Mouse (Mus musculus) bone marrow macrophage, adult 2 months (primary cell): Measurements from ENCODE around the gene Zbtb34. TPM values are rescaled to one million over a fixed set of nuclear protein-coding genes. Genes with fewer than 3 reads are reported as not detected.

Experiments
- H3K27ac ChIP-seq: 2 replicates; pipeline ENCODE4 v1.5.1; 2012; ENCODE audit warnings: low read depth, low read length; ENCODE audit not compliant: insufficient read depth
- H3K4me1 ChIP-seq: 2 replicates; pipeline ENCODE4 v1.6.1; 2012; ENCODE audit warnings: low read length; ENCODE audit not compliant: control insufficient read depth, insufficient read depth
- H3K4me3 ChIP-seq: 2 replicates; pipeline ENCODE4 v1.5.1; 2012; ENCODE audit warnings: mild to moderate bottlenecking, low read length, moderate library complexity; ENCODE audit not compliant: insufficient read depth
- CTCF ChIP-seq: IDR thresholded peaks from 2 replicates; pipeline ENCODE4 v1.5.1; 2012; ENCODE audit warnings: low read depth, mild to moderate bottlenecking, low read length, moderate library complexity
- POLR2A ChIP-seq: IDR thresholded peaks from 2 replicates; pipeline ENCODE4 v1.6.1; 2012; ENCODE audit warnings: mild to moderate bottlenecking, low read depth, low read length, borderline replicate concordance
- polyA plus RNA-seq: library from polyadenylated mRNA; stranded (reverse); fragments of >200 nt; gene quantifications from 2 replicates; pipeline ENCODE4 v1.2.4, GENCODE M21; 2012; ENCODE audit not compliant: missing spikeins, insufficient read depth, insufficient read length

Gene Zbtb34
- polyA plus RNA-seq, 1 experiment = 18.6 TPM

DNA sequence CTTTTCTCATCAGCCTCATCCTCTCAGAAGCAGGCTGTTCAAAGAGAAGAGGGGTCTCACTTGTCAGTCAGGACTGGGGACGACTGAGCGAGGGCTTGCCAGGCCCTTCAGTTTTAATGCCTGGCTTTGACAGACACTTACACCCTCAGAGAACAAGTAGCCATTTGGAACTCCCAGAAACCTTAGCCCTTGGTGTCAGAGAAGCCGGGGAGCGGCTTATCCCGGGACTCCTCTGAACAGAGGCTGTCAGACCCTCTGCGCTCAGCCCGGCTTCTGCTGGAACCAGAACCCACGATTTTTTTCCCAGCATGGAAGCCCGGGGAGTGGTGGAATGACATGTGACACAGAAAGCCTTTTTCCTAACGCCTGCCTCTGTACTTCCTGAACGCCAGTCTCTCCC lies 6.1 kb upstream of the Zbtb34 start:
- Histone ChIP-seq H3K4me1 (peaks cover 23% of the 10 kb centered on the region), H3K27ac (no peak overlapping the region), H3K4me3 (no peak overlapping the region)
- TF ChIP-seq POLR2A (no peak), CTCF (no peak)

GRCm38 (mm10) chr2:33436035-33436580 lies 5.0 kb upstream of the Zbtb34 start:
- H3K4me1 ChIP-seq = peaks cover 25% of the 10 kb centered on the region
- peak overlapping the region; percentile 62 for H3K27ac ChIP-seq
- H3K4me3 ChIP-seq = peak overlapping the region; percentile 35
- TF ChIP-seq POLR2A = no peak
- TF ChIP-seq CTCF = no peak

DNA sequence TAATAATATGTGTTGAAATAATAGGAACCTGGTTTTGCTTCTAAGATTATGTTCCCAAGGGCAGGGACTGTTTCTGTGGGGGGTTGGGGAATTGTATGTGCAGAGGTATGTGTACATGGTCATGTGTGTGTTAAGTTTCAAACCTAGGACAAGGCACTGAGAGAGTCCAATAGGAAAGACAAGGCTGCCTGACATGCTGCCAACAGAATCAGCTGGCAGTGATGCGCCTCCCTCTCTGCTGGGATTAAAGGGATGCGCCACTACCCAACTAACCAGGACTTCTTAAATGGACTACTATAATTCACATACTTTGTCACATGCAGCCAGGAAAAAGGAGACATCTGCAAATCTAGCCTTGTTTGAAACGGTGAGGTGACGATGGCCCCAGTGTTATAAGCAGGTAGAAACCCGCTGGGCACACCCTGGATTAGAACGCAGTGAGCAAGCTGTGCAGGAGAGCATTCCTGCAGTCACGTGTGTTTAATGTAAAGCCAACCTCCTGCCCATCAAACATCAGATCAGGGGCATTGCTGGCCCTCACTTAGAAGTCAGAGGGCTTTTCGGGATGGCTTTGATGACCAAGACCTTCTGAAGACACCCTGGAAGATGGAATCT lies 4.0 kb upstream of the Zbtb34 start:
- H3K27ac ChIP-seq = peak overlapping the region; percentile 37
- TF ChIP-seq CTCF (no peak), POLR2A (no peak)
- H3K4me1 ChIP-seq = peaks cover 25% of the 10 kb centered on the region
- no peak overlapping the region for H3K4me3 ChIP-seq

DNA sequence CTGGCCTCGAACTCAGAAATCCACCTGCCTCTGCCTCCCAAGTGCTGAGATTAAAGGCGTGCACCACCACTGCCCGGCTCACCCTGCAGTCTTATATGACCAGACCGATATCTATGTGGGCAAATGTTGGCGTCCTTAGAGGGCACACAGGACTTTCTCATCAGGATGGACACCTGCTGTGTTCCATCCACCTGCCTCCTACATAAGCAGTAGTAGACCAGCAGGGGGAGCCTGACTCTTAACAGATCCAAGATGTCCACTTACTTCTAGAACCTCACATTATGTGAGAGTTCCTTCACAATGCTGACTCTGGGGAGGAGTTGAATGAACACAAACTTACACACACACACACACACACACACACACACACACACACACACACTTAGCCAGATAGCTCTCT lies 1.8 kb upstream of the Zbtb34 start:
- Histone ChIP-seq H3K4me3 (no peak overlapping the region), H3K4me1 (peaks cover 32% of the 10 kb centered on the region), H3K27ac (no peak overlapping the region)
- TF ChIP-seq CTCF (peak; percentile 42; the same call in 1 of the 2 replicates), POLR2A (no peak)

GRCm38 (mm10) chr2:33430081-33430770 lies 898 bp downstream of the Zbtb34 start:
- Histone ChIP-seq H3K4me1 (peaks cover 41% of the 10 kb centered on the region), H3K27ac (peak overlapping the region; percentile 99), H3K4me3 (peak overlapping the region; percentile 83)
- no peak for TF ChIP-seq POLR2A
- TF ChIP-seq CTCF = no peak

DNA sequence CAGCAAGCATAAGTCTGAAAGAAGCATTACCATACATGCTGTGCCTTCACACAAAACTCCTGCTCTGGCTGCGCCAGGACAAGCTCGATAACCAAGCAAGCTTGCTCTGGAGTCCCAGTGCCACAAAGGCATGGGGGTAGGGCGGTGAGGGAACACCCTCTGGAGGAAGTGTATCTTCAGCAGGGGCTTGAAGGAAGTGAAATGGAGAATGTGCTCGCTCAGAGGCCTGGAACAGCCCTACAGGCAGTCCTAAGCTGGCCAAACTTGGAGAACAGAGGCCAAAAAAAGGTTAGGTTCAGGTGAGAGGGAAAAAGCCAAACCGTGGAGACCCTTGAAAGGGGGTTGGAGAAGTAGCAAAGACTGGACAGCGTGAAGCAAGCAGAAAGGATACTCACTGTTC lies 1.8 kb downstream of the Zbtb34 start:
- TF ChIP-seq CTCF (no peak), POLR2A (peak; percentile 57; the same call in 1 of the 2 replicates)
- Histone ChIP-seq H3K27ac (peak overlapping the region; percentile 99), H3K4me1 (peaks cover 38% of the 10 kb centered on the region), H3K4me3 (peak overlapping the region; percentile 83)

DNA sequence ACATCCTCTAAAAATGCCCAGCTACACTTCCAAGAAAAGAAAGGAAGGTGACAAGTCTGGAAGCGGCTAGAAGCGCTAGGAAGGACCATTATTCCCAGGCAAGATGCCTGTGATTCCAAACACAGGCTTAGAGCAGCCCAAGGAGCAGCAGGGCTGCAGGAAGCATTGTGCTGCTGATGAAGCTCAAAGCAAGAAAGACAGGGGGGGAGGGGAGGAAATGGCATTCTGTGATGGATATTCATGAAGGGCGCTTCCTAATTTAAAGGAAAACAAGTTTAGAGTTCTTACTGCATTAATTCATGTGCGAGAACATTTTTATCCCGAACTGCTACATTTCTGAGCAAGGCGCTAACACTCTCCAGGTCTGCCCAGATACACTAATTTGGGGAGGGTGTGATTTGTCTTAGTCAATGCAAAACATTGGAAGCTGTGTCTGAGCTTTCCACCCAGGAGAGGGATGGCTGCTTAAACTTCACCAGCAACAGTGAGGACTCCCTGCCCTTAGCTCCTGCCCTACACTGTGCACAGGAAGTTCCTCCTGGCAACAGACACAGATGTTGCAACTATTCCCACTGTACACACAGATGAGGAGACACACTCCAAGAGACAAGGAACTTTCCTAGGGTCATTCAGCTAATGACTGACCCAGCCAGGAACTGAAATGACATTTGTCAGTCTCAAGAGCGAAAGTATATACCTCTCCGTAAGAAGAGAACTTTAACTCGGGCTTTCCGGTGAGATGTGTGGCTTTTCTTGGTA lies 4.3 kb downstream of the Zbtb34 start:
- peaks cover 31% of the 10 kb centered on the region for H3K4me1 ChIP-seq
- TF ChIP-seq POLR2A = no peak
- TF ChIP-seq CTCF = no peak
- H3K27ac ChIP-seq = peak overlapping the region; percentile 45
- no peak overlapping the region for H3K4me3 ChIP-seq

- H3K4me1 ChIP-seq = no peaks in the 10 kb centered on the region
- TF ChIP-seq CTCF = no peak
- TF ChIP-seq POLR2A = no peak
- H3K4me3 ChIP-seq = no peak overlapping the region
- no peak overlapping the region for H3K27ac ChIP-seq
Measured at GRCm38 (mm10) chr2:33417454-33417853, 13.7 kb downstream of the Zbtb34 start.

GRCm38 (mm10) chr2:33414019-33414418 lies 17.1 kb downstream of the Zbtb34 start:
- Histone ChIP-seq H3K4me1 (no peaks in the 10 kb centered on the region), H3K27ac (no peak overlapping the region), H3K4me3 (no peak overlapping the region)
- no peak for TF ChIP-seq CTCF
- no peak for TF ChIP-seq POLR2A

- Histone ChIP-seq H3K4me3 (no peak overlapping the region), H3K4me1 (0 out of 2 replicates have a peak, but pooled peaks cover 3% of the 10 kb centered on the region), H3K27ac (no peak overlapping the region)
- TF ChIP-seq POLR2A = no peak
- TF ChIP-seq CTCF = no peak
Measured at GRCm38 (mm10) chr2:33412111-33412510, 19.0 kb downstream of the Zbtb34 start.

DNA sequence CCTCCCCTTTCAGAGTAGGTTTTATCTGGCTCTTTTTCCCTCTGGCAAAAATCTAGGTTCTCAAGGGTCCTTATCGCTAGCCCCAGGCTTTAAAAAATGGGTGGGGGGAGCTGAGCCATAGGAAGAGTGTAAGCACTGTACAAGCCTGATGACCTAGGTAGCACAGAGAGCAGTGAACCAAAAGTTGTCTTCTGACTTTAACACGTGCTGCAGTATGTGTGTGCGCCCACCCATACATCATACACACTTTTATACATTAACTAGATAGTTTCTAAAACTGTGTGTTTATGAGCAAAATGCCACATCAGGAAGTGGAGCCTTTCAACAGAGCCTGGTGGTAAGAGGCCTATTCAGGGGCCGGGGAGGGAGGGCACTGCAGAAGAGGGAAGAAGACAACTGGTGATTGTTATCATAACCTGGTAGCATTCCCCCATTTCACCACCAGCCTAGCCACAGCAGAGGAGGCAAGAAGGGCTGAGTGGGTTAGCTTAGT lies 27.6 kb downstream of the Zbtb34 start:
- no peak overlapping the region for H3K4me3 ChIP-seq
- TF ChIP-seq CTCF (no peak), POLR2A (no peak)
- H3K27ac ChIP-seq = peak overlapping the region; percentile 2; the same call in 1 of the 2 replicates
- peaks cover 34% of the 10 kb centered on the region for H3K4me1 ChIP-seq
